26 mouse cellular contexts compared by ENCODE assay signal in genomic region chr16:37843740-37844139, GRCm38 (mm10). TPM values are rescaled to one million over a fixed set of nuclear protein-coding genes. Genes with fewer than 3 reads are reported as not detected.
DNase-seq lines count a peak whose midpoint lies in the region; ATAC-seq and TF ChIP-seq lines count a peak whose summit lies in the region.
"Had no signal": no experiment of that assay in that cellular context is flagged by ENCODE, and none has a peak within 500 bp of the region (broad histone marks: within the 10 kb centered on the region; RNA-seq: fewer than 3 reads in every experiment).

No protein-coding gene starts in this region.

- no peak overlapping the region for H3K4me2 ChIP-seq in liver, embryonic 11.5 days
- no peak overlapping the region for H3K4me2 ChIP-seq in lung, postnatal 0 days (replicated peaks; ENCODE audit: low read depth, low read length)
- no peak overlapping the region for H3K4me2 ChIP-seq in midbrain, embryonic 11.5 days
- H3K4me2 ChIP-seq in midbrain, embryonic 16.5 days (ENCODE audit: low read length): no peak overlapping the region
- H3K4me2 ChIP-seq: embryonic facial prominence, embryonic 13.5 days; embryonic facial prominence, embryonic 15.5 days; forebrain, embryonic 12.5 days had no signal

- ATAC-seq in liver, embryonic 11.5 days (replicated peaks; ENCODE audit: low FRiP score): no peak
- no peak for ATAC-seq in lung, postnatal 0 days
- ATAC-seq in midbrain, embryonic 11.5 days (ENCODE audit: low FRiP score): no peak
- ATAC-seq in midbrain, embryonic 16.5 days: no peak
- ATAC-seq: forebrain, embryonic 14.5 days had no signal

- no peak for TF ChIP-seq POLR2A in liver, adult 2 months (IDR thresholded peaks at IDR 0.05; ENCODE audit: extremely low read depth, insufficient read depth, low read length)

- H3K9me3 ChIP-seq in liver, embryonic 11.5 days (ENCODE audit: control insufficient read depth, low read length): no peaks in the 10 kb centered on the region
- H3K9me3 ChIP-seq in lung, postnatal 0 days (ENCODE audit: low read length): no peaks in the 10 kb centered on the region
- no peaks in the 10 kb centered on the region for H3K9me3 ChIP-seq in midbrain, embryonic 11.5 days (ENCODE audit: control insufficient read depth, low read length)
- no peaks in the 10 kb centered on the region for H3K9me3 ChIP-seq in midbrain, embryonic 16.5 days (replicated peaks; ENCODE audit: control insufficient read depth, low read length, poor library complexity, severe bottlenecking)
- H3K9me3 ChIP-seq: embryonic facial prominence, embryonic 13.5 days; embryonic facial prominence, embryonic 15.5 days; forebrain, embryonic 10.5 days; forebrain, embryonic 12.5 days had no signal

- H3K79me2 ChIP-seq in liver, adult 2 months (ENCODE audit: control insufficient read depth, insufficient read depth, low read length): no peaks in the 10 kb centered on the region

- peak; percentile 10; the same call in 1 of the 2 replicates for TF ChIP-seq EP300 in lung, postnatal 0 days (IDR thresholded peaks at IDR 0.05)

- no peak overlapping the region for H3K9ac ChIP-seq in liver, adult 2 months (ENCODE audit: low read depth, low read length)
- no peak overlapping the region for H3K9ac ChIP-seq in liver, embryonic 11.5 days (ENCODE audit: low read depth, low read length)
- no peak overlapping the region for H3K9ac ChIP-seq in lung, postnatal 0 days (replicated peaks; ENCODE audit: low read depth)
- no peak overlapping the region for H3K9ac ChIP-seq in midbrain, embryonic 11.5 days (ENCODE audit: low read length)
- H3K9ac ChIP-seq in midbrain, embryonic 16.5 days (ENCODE audit: low read depth, low read length): no peak overlapping the region
- H3K9ac ChIP-seq: embryonic facial prominence, embryonic 13.5 days; embryonic facial prominence, embryonic 15.5 days; forebrain, embryonic 12.5 days had no signal

- no peak overlapping the region for H3K4me3 ChIP-seq in liver, adult 2 months (ENCODE audit: insufficient read depth, low read depth, low read length)
- no peak overlapping the region for H3K4me3 ChIP-seq in liver, embryonic 11.5 days (ENCODE audit: low read depth, low read length)
- H3K4me3 ChIP-seq in lung, postnatal 0 days (ENCODE audit: low read depth, low read length): no peak overlapping the region
- H3K4me3 ChIP-seq in midbrain, embryonic 11.5 days (ENCODE audit: low read depth, low read length): no peak overlapping the region
- no peak overlapping the region for H3K4me3 ChIP-seq in midbrain, embryonic 16.5 days (ENCODE audit: low read depth, low read length)
- H3K4me3 ChIP-seq: embryonic facial prominence, embryonic 13.5 days; embryonic facial prominence, embryonic 15.5 days; erythroblast, embryonic 14.5 days; forebrain, embryonic 10.5 days; forebrain, embryonic 12.5 days had no signal

- H3K36me3 ChIP-seq in liver, adult 2 months (ENCODE audit: control insufficient read depth, insufficient read depth, low read length): no peaks in the 10 kb centered on the region
- no peaks in the 10 kb centered on the region for H3K36me3 ChIP-seq in liver, embryonic 11.5 days (ENCODE audit: control insufficient read depth, insufficient read depth, low read length)
- H3K36me3 ChIP-seq in lung, postnatal 0 days (ENCODE audit: insufficient read depth, low read length): no peaks in the 10 kb centered on the region
- H3K36me3 ChIP-seq in midbrain, embryonic 11.5 days (ENCODE audit: control insufficient read depth, insufficient read depth, low read length): no peaks in the 10 kb centered on the region
- H3K36me3 ChIP-seq in midbrain, embryonic 16.5 days (ENCODE audit: control insufficient read depth, insufficient read depth, low read length): no peaks in the 10 kb centered on the region
- H3K36me3 ChIP-seq: embryonic facial prominence, embryonic 13.5 days; embryonic facial prominence, embryonic 15.5 days; forebrain, embryonic 10.5 days; forebrain, embryonic 12.5 days had no signal

- TF ChIP-seq CTCF in liver, adult 2 months (IDR thresholded peaks at IDR 0.05; ENCODE audit: low read depth, low read length): no peak
- no peak for TF ChIP-seq CTCF in lung, postnatal 0 days (IDR thresholded peaks at IDR 0.05)

- peak; percentile 51 for DNase-seq in liver, adult 2 months (ENCODE audit: extremely low read depth, low read depth, low spot score)
- no peak for DNase-seq in liver, embryonic 11.5 days (ENCODE audit: low spot score)
- DNase-seq in lung, postnatal 0 days (ENCODE audit: low spot score): peak; percentile 62
- no peak for DNase-seq in lung, postnatal 14 days
- DNase-seq in midbrain, embryonic 11.5 days (ENCODE audit: low spot score, missing footprints): peak; percentile 26
- no peak for DNase-seq in kidney, adult 8-10 months
- DNase-seq: adrenal gland, adult 2 months; adrenal gland, postnatal 10 days; adrenal gland, postnatal 25 days; B cell, adult 2 months; cerebellum, adult 11 months; cerebellum, adult 18-20 months; cerebellum, adult 8-10 months; cerebellum, adult 9-11 months; cerebellum, postnatal 14 days; cerebellum, postnatal 36 days; embryo, embryonic 11 days had no signal

- H3K27me3 ChIP-seq in liver, adult 2 months (ENCODE audit: control insufficient read depth, insufficient read depth, low read length): peaks cover 3% of the 10 kb centered on the region; the same call in 1 of the 2 replicates
- H3K27me3 ChIP-seq in liver, embryonic 11.5 days (replicated peaks; ENCODE audit: control insufficient read depth, insufficient read depth, low read length): no peaks in the 10 kb centered on the region
- no peaks in the 10 kb centered on the region for H3K27me3 ChIP-seq in lung, postnatal 0 days (replicated peaks; ENCODE audit: insufficient read depth, low read length)
- H3K27me3 ChIP-seq in midbrain, embryonic 11.5 days (ENCODE audit: control insufficient read depth, insufficient read depth, low read length): no peaks in the 10 kb centered on the region
- H3K27me3 ChIP-seq in midbrain, embryonic 16.5 days (ENCODE audit: control insufficient read depth, insufficient read depth, low read depth, low read length): no peaks in the 10 kb centered on the region
- H3K27me3 ChIP-seq: embryonic facial prominence, embryonic 13.5 days; embryonic facial prominence, embryonic 15.5 days; forebrain, embryonic 12.5 days had no signal

- H3K4me1 ChIP-seq in liver, adult 2 months (ENCODE audit: control insufficient read depth, insufficient read depth, low read length): no peaks in the 10 kb centered on the region; the same call in 1 of the 2 replicates
- H3K4me1 ChIP-seq in liver, embryonic 11.5 days (replicated peaks; ENCODE audit: control insufficient read depth, insufficient read depth, low read length): no peaks in the 10 kb centered on the region; the same call in 1 of the 2 replicates
- H3K4me1 ChIP-seq in lung, postnatal 0 days (ENCODE audit: insufficient read depth, low read depth, low read length): peaks cover 8% of the 10 kb centered on the region; the same call in 1 of the 2 replicates
- H3K4me1 ChIP-seq in midbrain, embryonic 11.5 days (ENCODE audit: control insufficient read depth, insufficient read depth, low read length): no peaks in the 10 kb centered on the region
- no peaks in the 10 kb centered on the region for H3K4me1 ChIP-seq in midbrain, embryonic 16.5 days (ENCODE audit: control insufficient read depth, insufficient read depth, low read length)
- H3K4me1 ChIP-seq: embryonic facial prominence, embryonic 13.5 days; embryonic facial prominence, embryonic 15.5 days; forebrain, embryonic 10.5 days; forebrain, embryonic 12.5 days had no signal

- WGBS in liver, adult 2 months: 39% methylated on average over 12 of the region's 12 CpGs
- 78% methylated on average over 12 of the region's 12 CpGs for WGBS in liver, embryonic 11.5 days
- 57% methylated on average over 12 of the region's 12 CpGs for WGBS in lung, postnatal 0 days
- 93% methylated on average over 12 of the region's 12 CpGs for WGBS in midbrain, embryonic 11.5 days
- 92% methylated on average over 12 of the region's 12 CpGs for WGBS in midbrain, embryonic 16.5 days

- no peak overlapping the region for H3K27ac ChIP-seq in liver, adult 2 months (replicated peaks; ENCODE audit: insufficient read depth, low read depth, low read length)
- H3K27ac ChIP-seq in liver, embryonic 11.5 days (ENCODE audit: low read depth, low read length): no peak overlapping the region
- no peak overlapping the region for H3K27ac ChIP-seq in lung, postnatal 0 days (ENCODE audit: low read length)
- H3K27ac ChIP-seq in midbrain, embryonic 11.5 days (ENCODE audit: low read depth, low read length): no peak overlapping the region
- no peak overlapping the region for H3K27ac ChIP-seq in midbrain, embryonic 16.5 days (ENCODE audit: low read length)
- H3K27ac ChIP-seq: embryonic facial prominence, embryonic 13.5 days; embryonic facial prominence, embryonic 15.5 days; forebrain, embryonic 10.5 days; forebrain, embryonic 12.5 days had no signal

RNA-seq across cellular contexts. Expression of gene Gm36028, which starts 17.2 kb away (rescaled TPM):
- 2.1 and 3.2 TPM in 2 replicates for total RNA-seq in liver, adult 2 months (2014; rRNA removed)
- polyA plus RNA-seq in liver, adult 2 months (2012; rRNA removed): 5.3 and 8.9 TPM in 2 replicates
- polyA plus RNA-seq in liver, embryonic 11.5 days (2014; fragmentation: Nextera tagmentation; extraction: Ambion mirVana): 0.36 TPM in 1 of 2 replicates, not detected in the other
- 0.61 and 0.73 TPM in 2 replicates for polyA plus RNA-seq in lung, postnatal 0 days (2015; fragmentation: Nextera tagmentation; extraction: Ambion mirVana)
- 0.12 and 0.15 TPM in 2 replicates for polyA plus RNA-seq in midbrain, embryonic 11.5 days (2014; fragmentation: Nextera tagmentation; extraction: Ambion mirVana)
- not detected in 2 replicates for polyA plus RNA-seq in midbrain, embryonic 16.5 days (2015; fragmentation: Nextera tagmentation; extraction: Ambion mirVana)
- total RNA-seq: ES-E14, MEL had no signal
- polyA plus RNA-seq: erythroblast, embryonic 14.5 days had no signal

RNA-seq across cellular contexts. Expression of gene Lrrc58, which starts 24.4 kb away (rescaled TPM):
- total RNA-seq in liver, adult 2 months (2014; rRNA removed): 29.2 and 42.6 TPM in 2 replicates
- polyA plus RNA-seq in liver, adult 2 months (2012; rRNA removed): 9.9 and 10.5 TPM in 2 replicates
- 35.9 and 36.2 TPM in 2 replicates for polyA plus RNA-seq in liver, embryonic 11.5 days (2014; fragmentation: Nextera tagmentation; extraction: Ambion mirVana)
- polyA plus RNA-seq in lung, postnatal 0 days (2015; fragmentation: Nextera tagmentation; extraction: Ambion mirVana): 40.7 and 47.8 TPM in 2 replicates
- 49.8 and 53.1 TPM in 2 replicates for polyA plus RNA-seq in midbrain, embryonic 11.5 days (2014; fragmentation: Nextera tagmentation; extraction: Ambion mirVana)
- 41.5 and 41.7 TPM in 2 replicates for polyA plus RNA-seq in midbrain, embryonic 16.5 days (2015; fragmentation: Nextera tagmentation; extraction: Ambion mirVana)

Comparison
In these comparisons a context has a peak if more than half of its experiments do, and no peak if none do; other contexts are left out.
1. DNase-seq: peak in liver, adult 2 months (single experiment), lung, postnatal 0 days (single experiment) and midbrain, embryonic 11.5 days (single experiment); none in liver, embryonic 11.5 days (single experiment), lung, postnatal 14 days (single experiment) and kidney, adult 8-10 months (0 of 2).